Mouse (Mus musculus): ENCODE data around the gene Sars.

Sars gene

GRCm38 (mm10) chr3:108392299-108392698, 52.7 kb downstream of the Sars start:
- peak; percentile 88 for DNase-seq

GRCm38 (mm10) chr3:108389111-108389545, 55.9 kb downstream of the Sars start:
- peak; percentile 97 to 99 for DNase-seq

GRCm38 (mm10) chr3:108386186-108386585, 58.8 kb downstream of the Sars start:
- no peak for DNase-seq

- no peak for DNase-seq
Observed at GRCm38 (mm10) chr3:108384425-108384824, 60.6 kb downstream of the Sars start.

GRCm38 (mm10) chr3:108383485-108384354, 61.3 kb downstream of the Sars start, which contains the start of gene Psrc1:
TSS of gene Psrc1 (plus strand) at chr3:108383839.
- DNase-seq: peak; percentile 89 to 95

GRCm38 (mm10) chr3:108381945-108382875, 62.8 kb downstream of the Sars start:
- no peak for DNase-seq

- peak in 1 of 2 experiments; percentile 48 for DNase-seq
Observed at GRCm38 (mm10) chr3:108380695-108381094, 64.3 kb downstream of the Sars start.

- no peak for DNase-seq
Observed at GRCm38 (mm10) chr3:108378875-108379663, 65.9 kb downstream of the Sars start.
